In the genomic region with DNA sequence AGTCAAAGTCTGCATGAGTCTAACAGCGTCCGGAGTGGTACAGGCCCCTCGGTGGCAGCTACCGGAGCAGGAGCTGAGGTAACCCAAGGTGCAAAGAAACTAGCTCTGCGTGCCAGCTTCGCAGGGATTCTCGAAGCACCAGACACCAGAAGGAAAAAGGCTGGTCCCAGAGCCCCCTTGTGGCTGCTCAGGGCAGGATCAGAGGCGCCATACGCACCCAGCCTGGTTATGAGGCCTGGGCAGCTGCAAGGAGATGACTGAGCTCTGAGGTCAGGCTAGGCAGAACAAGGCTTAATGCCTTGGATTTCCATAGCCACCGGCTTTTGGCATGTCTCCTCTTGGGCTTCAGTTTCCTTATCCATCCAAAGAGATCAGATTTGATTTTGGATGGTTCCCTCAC, we compare ENCODE assay signal across 9 mouse cellular contexts. TPM values are rescaled to one million over a fixed set of nuclear protein-coding genes. Genes with fewer than 3 reads are reported as not detected.
DNase-seq lines count a peak whose midpoint lies in the region; ATAC-seq and TF ChIP-seq lines count a peak whose summit lies in the region.
"Had no signal": no experiment of that assay in that cellular context is flagged by ENCODE, and none has a peak within 500 bp of the region (broad histone marks: within the 10 kb centered on the region; RNA-seq: fewer than 3 reads in every experiment).

No protein-coding gene starts in this region.

- TF ChIP-seq POLR2A in cerebellum, adult 2 months (IDR thresholded peaks at IDR 0.05; ENCODE audit: borderline replicate concordance, insufficient read depth, low read length) = no peak

- ATAC-seq in common myeloid progenitor, adult 5-6 weeks (replicated peaks; ENCODE audit: low read depth, poor library complexity, severe bottlenecking) = peak; percentile 57
- no peak for ATAC-seq in hindbrain, embryonic 14.5 days (ENCODE audit: low FRiP score)
- ATAC-seq in lung, postnatal 0 days = peak; percentile 32; the same call in 1 of the 2 replicates

- WGBS in cerebellum, adult 2 months = 10% methylated on average over 10 of the region's 10 CpGs
- WGBS in hindbrain, embryonic 14.5 days = 4% methylated on average over 10 of the region's 10 CpGs
- WGBS in lung, postnatal 0 days = 12% methylated on average over 10 of the region's 10 CpGs

- H3K36me3 ChIP-seq in hindbrain, embryonic 14.5 days (replicated peaks; ENCODE audit: control insufficient read depth, insufficient read depth) = no peaks in the 10 kb centered on the region
- no peaks in the 10 kb centered on the region for H3K36me3 ChIP-seq in lung, postnatal 0 days (ENCODE audit: insufficient read depth, low read length)
- H3K36me3 ChIP-seq: stomach, embryonic 15.5 days had no signal

- no peak for TF ChIP-seq EP300 in lung, postnatal 0 days (IDR thresholded peaks at IDR 0.05)

- H3K9me3 ChIP-seq in hindbrain, embryonic 14.5 days (ENCODE audit: control insufficient read depth, low read length) = no peaks in the 10 kb centered on the region
- no peaks in the 10 kb centered on the region for H3K9me3 ChIP-seq in lung, postnatal 0 days (ENCODE audit: low read length)
- H3K9me3 ChIP-seq: stomach, embryonic 15.5 days had no signal

- peak in 1 of 2 experiments; percentile 39 for DNase-seq in cerebellum, adult 2 months
- no peak for DNase-seq in cerebellum, adult 11-12 months
- DNase-seq in right cerebral cortex, adult 18-20 months = peak; percentile 56
- DNase-seq in right cerebral cortex, postnatal 25 days = no peak
- DNase-seq in hindbrain, embryonic 14.5 days (ENCODE audit: low spot score) = peak; percentile 79
- peak; percentile 76 for DNase-seq in lung, postnatal 0 days (ENCODE audit: low spot score)
- peak; percentile 63 for DNase-seq in retina, postnatal 7 days (ENCODE audit: low read depth, low spot score)

- H3K4me2 ChIP-seq in hindbrain, embryonic 14.5 days (replicated peaks) = no peak overlapping the region
- no peak overlapping the region for H3K4me2 ChIP-seq in lung, postnatal 0 days (replicated peaks; ENCODE audit: low read depth, low read length)
- H3K4me2 ChIP-seq: stomach, embryonic 15.5 days had no signal

- H3K9ac ChIP-seq in hindbrain, embryonic 14.5 days = no peak overlapping the region
- H3K9ac ChIP-seq in lung, postnatal 0 days (replicated peaks; ENCODE audit: low read depth) = no peak overlapping the region
- H3K9ac ChIP-seq: stomach, embryonic 15.5 days had no signal

- H3K4me3 ChIP-seq in cerebellum, adult 2 months (replicated peaks; ENCODE audit: insufficient read depth, low read depth, low read length) = no peak overlapping the region
- no peak overlapping the region for H3K4me3 ChIP-seq in hindbrain, embryonic 14.5 days (replicated peaks; ENCODE audit: low read length)
- H3K4me3 ChIP-seq in lung, postnatal 0 days (ENCODE audit: low read depth, low read length) = no peak overlapping the region
- H3K4me3 ChIP-seq: stomach, embryonic 15.5 days had no signal

- peak; percentile 66 for TF ChIP-seq CTCF in cerebellum, adult 2 months (IDR thresholded peaks at IDR 0.05; ENCODE audit: borderline replicate concordance, insufficient read depth, low read depth, low read length)
- TF ChIP-seq CTCF in lung, postnatal 0 days (IDR thresholded peaks at IDR 0.05) = peak; percentile 87

- H3K27me3 ChIP-seq in cerebellum, adult 2 months (ENCODE audit: control insufficient read depth, insufficient read depth, low read length) = peaks cover 2% of the 10 kb centered on the region; the same call in 1 of the 2 replicates
- H3K27me3 ChIP-seq in hindbrain, embryonic 14.5 days (ENCODE audit: control insufficient read depth, insufficient read depth, low read length) = peaks cover 88% of the 10 kb centered on the region
- peaks cover 74% of the 10 kb centered on the region for H3K27me3 ChIP-seq in lung, postnatal 0 days (replicated peaks; ENCODE audit: insufficient read depth, low read length)

- H3K27ac ChIP-seq in cerebellum, adult 2 months (ENCODE audit: insufficient read depth, low read length) = no peak overlapping the region
- no peak overlapping the region for H3K27ac ChIP-seq in hindbrain, embryonic 14.5 days
- H3K27ac ChIP-seq in lung, postnatal 0 days (ENCODE audit: low read length) = no peak overlapping the region
- H3K27ac ChIP-seq: stomach, embryonic 15.5 days had no signal

- peaks cover 2% of the 10 kb centered on the region; the same call in 1 of the 2 replicates for H3K4me1 ChIP-seq in cerebellum, adult 2 months (ENCODE audit: control insufficient read depth, insufficient read depth, low read length)
- peaks cover 23% of the 10 kb centered on the region for H3K4me1 ChIP-seq in hindbrain, embryonic 14.5 days (replicated peaks; ENCODE audit: control insufficient read depth, insufficient read depth, low read length)
- H3K4me1 ChIP-seq in lung, postnatal 0 days (ENCODE audit: insufficient read depth, low read depth, low read length) = peaks cover 14% of the 10 kb centered on the region

RNA-seq across cellular contexts. Expression of a gene that starts 5.6 kb away (rescaled TPM):
- 17.8 and 20.1 TPM in 2 replicates for polyA plus RNA-seq in cerebellum, adult 2 months (2012; rRNA removed)
- total RNA-seq in common myeloid progenitor, adult 5-6 weeks (2017) = 4.2 and 4.9 TPM in 2 replicates
- polyA plus RNA-seq in hindbrain, embryonic 14.5 days (2014; fragmentation: Nextera tagmentation; extraction: Ambion mirVana) = 37.6 and 40.8 TPM in 2 replicates
- polyA plus RNA-seq in lung, postnatal 0 days (2015; fragmentation: Nextera tagmentation; extraction: Ambion mirVana) = 10.5 and 12.2 TPM in 2 replicates

Comparison
In these comparisons a context has a peak if more than half of its experiments do, and no peak if none do; other contexts are left out.
1. DNase-seq: peak in right cerebral cortex, adult 18-20 months (single experiment), hindbrain, embryonic 14.5 days (single experiment), lung, postnatal 0 days (single experiment) and retina, postnatal 7 days (single experiment); none in cerebellum, adult 11-12 months (single experiment) and right cerebral cortex, postnatal 25 days (single experiment).